Mouse (Mus musculus) thymus, postnatal 36 days (tissue): ENCODE data around the gene Rftn1.

Source experiments
- DNase-seq, 2 experiments: peaks; one replicate each; pipeline ENCODE4 v3.0.0; 2022; ENCODE audit warnings: mixed read lengths in 2 of 2

Rftn1 gene

DNA sequence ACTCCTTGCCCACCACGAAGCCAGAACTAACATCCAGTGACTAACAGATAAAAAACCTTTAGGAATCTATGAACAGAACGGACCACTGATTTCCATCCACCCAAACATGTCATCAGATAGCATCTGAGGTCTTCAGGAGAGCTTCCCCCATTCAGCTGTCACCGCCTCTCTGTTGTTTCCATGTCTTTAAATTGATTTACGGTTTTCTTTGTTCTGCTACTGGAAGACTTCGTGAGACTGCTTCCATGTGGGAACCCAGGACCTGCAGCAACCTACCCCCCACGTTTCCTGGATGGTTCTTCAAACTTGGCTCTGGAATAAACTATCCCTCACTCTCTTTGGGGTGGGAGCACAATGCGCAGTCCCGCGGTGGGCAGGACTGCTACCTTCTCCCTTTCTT lies 175.8 kb downstream of the Rftn1 start:
- DNase-seq, result no peak

DNA sequence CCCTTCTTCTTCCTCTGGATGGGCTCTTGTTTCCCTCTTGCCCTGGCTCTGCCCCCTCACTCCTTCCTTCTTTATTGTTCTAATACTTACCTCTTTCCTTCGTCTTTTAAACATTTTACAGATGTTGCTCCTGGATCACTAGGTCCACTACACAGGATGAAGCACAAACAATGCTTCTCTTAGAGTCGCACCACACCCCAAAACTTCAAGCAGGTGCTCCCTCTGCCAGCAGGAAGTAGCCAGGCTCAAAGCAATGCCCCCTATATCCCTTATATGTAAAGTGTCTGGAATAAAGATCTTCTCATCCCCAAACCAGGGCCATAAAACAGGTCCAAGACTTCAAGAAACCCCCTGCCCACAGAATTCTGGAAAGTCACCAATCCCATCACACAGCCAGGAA lies 176.6 kb downstream of the Rftn1 start:
- DNase-seq, result no peak

DNA sequence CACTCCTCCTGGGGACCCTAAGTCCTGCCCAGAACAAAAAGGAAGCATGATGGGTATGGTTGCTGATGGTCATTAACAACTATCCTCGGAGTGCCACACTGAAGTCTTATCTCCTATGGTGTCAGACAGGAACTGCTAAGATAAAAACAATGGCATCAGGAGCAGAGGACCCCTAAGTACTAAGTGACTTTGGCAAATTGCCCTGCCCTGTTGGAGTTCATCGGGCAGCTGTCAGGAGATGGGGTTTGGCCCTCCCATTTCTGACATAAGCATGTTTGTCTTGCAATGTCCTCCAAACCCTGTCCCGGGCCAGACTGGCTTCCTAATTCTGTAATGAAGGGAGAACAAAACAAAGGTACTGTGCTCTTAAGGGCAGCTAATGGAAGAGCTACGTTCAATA lies 180.4 kb downstream of the Rftn1 start:
- DNase-seq, result no peak

DNA sequence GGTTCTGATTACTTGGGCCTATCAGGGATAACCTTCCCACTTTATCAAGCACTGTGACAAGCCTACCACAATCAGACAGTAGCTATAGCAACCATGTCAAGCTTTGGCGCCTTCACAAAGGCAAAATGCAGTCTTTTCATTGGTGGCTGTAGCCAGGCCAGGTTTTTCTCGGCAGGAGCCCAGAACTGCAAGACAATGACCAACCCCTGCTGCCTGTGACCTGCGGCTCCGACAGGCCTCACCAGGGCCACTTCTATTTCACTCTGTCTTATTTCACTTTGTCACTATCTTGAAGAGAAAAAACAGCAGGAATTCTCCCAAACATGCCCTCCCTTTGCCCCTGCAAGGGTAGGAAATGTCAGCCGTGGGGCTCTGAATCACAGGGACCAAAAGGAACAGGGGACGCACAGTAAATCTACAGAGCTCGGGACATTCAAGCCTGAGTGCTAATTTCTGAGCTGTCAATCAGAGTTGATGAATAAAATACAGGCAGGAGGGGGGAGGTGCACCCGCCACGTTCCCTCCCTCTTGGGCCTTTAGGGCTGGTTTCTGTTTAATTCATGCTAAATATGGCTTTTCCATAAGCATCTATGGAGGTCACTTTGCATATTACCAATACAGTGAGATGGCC lies 183.6 kb downstream of the Rftn1 start:
- no peak for DNase-seq

DNA sequence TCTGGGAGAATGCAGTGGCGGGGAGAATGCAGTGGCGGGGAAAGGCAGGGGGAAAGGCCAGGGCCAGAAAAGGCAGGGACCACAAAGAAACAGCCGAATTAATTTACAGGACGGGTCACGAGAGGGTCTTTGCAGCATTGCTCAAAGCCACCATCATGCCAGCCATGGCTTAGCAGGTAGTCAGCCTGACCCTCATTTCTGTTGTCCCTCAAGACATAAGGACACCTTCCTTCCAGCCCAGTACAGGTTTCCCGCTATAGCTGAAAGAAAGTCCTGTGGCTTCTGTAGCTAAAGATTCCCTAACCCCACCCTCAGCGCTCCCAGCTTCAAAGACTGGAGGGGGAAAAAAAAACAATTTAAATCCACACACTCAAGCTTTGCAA lies 184.1 kb downstream of the Rftn1 start:
- DNase-seq, result no peak

DNA sequence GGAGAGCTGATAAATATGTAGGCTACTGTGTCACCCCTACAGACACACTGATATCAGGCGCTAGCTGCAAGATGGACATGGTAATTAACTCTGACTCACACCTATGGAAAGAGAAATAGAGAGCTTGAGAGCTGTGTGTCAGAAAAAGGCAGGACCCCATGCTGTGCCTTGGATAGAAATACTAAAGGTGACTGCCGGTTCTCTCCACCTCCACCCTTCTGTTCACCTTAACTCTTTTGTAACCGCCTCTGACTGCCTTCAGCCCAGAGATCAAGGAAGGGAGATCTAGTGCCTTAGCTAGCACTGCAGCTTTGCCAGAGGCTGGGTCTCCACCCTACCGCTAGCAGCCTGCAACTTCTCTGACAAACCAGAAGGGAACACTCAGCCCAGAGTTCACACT lies 187.3 kb downstream of the Rftn1 start:
- no peak for DNase-seq

DNA sequence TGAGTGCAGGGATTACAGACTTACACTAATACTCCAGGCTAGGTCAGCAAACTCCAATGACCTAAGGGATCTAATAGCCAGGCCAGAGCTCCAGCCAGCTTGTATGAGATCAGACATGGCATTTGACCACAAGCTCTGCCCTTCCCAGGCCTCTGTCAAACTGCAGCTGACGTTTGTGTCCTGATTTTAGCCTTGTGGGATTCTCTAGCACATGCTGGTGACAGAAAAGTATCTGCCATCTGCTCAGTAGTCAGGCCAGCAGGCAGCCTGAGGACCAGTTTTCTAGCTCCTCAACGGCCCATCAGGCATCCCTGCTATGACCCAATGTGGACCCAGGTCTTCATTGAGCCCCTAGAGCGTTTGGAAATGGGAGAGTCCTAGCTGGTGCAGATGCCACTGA lies 188.3 kb downstream of the Rftn1 start:
- DNase-seq, result no peak

DNA sequence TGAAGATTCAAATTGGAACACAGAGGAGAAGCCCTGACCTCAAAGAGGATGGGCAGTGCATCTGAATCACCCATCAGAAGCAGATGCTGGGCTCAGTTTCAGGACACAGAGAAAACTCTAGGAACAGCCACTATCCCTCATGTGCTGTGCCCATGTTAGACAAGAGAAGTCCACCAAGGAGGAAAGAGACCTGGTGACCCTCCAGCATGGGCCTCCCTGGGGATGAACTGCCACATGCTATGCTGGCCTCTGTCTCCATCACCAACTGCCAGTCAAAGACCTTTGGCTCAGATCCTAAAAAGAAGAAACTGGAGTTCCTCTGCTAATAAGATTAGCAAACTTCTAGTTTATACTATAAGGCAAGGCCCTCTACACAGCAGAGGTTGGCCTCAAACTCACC lies 188.7 kb downstream of the Rftn1 start:
- no peak for DNase-seq

DNA sequence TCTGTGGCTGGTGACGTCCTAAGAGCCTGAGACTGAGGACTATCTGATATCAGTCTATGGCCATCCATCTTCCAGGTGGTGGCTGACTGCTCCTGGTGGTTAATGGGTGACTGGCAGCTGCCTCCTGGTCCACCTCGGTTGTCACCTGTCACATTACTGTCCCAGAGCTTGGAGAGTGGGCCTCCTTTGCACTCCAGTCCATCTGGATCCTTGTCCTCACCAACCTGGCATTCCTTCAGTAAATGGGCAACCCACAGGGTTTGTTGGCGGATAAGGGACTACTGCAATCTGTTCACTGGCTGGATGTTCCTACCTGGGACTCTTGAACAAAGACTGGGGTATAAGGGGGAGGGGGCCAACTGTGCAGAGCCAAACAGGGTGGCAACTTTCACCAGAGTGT lies 189.9 kb downstream of the Rftn1 start:
- no peak for DNase-seq

DNA sequence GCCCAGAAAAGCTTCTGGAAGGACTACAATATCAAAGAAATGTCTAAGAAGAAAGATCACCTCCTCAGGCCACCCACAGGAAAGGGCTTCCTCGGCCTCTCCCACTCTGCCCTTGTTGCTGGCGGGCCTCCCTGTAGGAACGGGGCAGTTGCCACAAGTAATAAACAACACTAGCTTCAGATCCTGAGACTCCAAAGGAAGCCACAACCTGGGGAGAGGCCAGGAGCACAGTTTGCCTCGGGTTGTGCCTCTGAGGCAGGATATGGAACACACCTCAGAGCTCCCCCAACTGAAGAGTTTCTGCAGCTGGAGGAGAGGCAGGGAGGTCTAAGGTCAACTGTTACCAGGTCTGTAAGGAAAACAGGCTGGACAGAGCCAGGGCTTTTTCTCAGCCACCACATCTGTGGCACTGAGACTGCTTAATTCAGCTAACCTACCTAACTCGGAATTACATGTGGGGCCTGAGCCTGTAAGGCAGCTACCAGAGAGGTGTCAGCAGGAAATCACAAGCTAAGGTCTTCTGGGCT lies 193.8 kb downstream of the Rftn1 start:
- no peak for DNase-seq

DNA sequence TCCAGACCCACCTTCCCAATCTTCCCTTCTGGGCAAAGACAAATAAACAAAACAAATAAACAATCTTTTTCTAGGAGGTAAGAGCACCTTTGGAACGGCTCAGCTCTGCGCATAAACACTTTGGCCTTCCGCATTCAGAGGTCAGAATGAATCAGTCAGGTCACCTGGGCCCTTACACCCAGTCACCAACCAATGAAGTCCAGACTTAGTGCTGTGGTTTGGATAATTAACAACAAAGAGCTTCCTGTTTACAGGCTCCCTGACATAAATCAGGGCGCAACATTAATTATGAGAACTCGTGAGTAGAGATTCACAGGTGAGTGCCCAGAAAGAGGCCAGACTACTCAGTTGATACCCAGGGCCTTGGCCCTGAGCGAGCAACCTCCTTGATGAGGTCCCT lies 194.4 kb downstream of the Rftn1 start:
- no peak for DNase-seq

DNA sequence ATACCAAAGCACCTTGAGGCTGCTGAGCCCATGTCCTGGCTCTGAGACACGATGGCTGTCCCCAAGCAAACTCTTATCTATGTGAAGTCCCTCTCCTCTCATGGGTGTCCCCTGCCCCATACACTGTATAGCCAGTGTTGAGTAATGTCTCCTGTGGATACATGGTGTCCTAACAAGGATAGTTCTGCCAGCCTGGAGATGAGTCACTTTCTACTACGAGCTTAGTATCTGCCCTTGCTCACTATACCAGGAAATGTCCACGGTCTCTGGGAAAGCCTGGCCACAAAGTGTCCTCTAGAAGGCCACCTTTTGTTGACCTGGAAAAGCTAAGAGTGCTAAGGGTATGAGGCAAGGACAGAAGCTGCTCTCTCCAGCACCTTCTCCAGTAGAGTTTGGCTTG lies 195.2 kb downstream of the Rftn1 start:
- DNase-seq, result no peak

DNA sequence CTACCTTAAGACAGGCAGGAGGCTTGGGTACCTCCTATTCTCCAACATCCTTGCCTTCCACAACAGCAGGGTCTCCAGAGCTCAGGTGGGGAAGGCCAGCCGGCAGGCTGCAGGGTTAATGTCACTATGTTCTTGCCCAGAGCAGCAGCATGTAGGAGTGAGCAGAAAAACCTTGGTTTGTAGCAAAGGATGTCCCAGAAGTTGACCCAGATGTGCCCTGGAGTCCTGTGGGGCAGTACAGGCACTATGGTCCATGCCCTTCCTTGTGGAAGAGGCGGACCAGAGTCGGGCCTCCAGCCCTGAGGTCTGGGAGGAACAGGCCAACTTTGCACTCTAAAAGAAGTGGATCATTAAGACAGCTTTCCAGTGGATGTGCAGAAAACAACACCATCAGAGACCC lies 196.8 kb downstream of the Rftn1 start:
- no peak for DNase-seq

DNA sequence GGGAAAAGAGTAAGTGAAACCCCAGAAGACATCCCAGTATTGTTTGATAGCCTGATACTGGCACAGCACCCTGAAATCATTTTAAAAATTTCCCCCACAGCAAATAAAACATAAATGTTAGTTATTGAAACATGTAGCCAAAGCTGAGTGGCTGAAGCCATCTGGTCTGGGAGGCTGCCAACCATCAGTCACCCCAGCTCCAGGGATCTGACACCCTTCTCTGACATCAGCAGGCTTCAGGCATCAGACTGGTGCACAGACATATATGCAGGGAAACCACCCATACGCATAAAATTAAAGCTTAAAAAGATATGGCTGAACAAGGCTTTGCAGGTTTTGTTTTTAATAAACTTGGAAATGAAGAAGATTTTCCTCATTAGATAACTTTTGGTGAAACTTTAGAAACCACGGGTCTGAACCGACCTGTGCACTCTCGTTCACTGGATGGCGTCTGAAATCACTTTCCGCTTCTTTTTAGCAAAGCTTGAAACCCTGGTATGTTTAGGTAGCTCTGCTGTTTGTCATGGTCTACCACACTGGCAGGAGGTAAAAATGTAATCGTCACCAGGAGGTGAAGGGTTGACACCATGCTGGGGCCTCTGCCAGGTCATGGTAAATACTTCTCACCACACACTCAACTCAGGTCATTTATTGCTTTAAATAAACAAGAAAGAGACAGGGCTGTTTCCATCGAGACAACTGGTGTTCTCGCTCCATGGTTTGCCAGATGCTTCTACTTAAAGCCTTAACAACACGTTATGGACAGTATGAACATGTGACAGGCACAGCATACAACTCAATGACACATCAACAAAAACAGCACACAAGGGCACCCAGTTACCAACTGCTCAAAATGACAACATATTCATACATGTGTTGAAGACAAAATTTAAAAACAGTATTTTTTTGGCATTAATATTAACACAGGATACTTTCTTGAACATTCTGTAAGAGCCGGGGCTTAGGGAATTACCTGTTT lies 197.6 kb downstream of the Rftn1 start:
- no peak for DNase-seq

DNA sequence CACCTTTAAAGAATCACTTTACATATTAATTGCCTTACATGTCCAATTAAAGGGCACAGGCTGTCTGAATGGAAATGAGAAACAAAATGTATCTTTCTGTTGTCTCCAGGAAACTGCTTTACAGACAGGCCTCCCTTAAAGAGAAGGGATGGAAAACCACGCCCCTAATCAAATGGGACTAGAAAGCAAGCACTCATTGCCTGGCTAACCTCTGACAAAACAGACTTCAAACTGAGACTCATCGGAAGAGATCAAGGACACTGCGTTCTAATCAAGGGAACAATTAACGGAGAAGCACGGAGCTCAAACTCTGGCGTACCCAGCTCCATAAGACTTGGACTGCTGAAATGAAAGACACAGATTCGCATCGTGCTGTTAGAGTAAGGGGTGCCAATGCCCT lies 200.9 kb downstream of the Rftn1 start:
- no peak for DNase-seq

DNA sequence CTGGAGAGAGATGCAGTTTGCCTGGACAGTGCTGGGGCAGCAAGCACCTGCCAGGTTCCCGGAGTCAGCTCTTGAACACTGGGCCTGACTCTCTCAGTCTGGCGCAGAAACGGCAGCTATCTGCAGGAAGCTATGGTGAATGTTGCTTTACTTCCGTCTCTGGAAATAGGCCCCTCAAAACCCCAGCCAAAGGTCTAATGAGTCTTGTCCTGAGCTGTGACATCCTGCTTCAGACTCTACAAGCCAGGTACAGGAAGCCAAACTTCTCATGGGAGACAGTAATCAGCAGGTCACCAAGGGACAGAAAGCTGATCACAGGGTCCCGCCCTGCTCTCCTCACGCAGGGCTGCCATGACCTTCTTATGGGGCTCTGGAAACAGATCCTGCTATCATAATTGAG lies 203.4 kb downstream of the Rftn1 start:
- DNase-seq, result no peak

DNA sequence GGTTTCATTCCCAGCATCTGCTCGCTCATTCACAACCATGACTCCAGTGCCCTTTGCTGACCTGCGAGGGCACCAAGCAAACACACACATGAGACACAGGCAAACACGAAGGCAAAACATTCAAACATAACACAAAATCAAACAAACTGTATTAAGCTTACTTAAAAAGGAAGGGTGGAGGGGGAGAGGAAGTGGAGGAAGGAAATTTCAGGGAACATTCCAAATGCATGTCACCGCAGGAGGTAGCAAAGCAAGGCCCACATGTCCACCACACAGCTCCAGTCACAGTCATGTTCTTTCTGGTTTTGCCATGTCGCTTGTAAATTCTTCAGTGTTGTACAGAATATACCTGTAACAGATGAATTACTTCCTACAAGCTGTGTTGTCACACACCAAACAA lies 207.0 kb downstream of the Rftn1 start:
- no peak for DNase-seq

DNA sequence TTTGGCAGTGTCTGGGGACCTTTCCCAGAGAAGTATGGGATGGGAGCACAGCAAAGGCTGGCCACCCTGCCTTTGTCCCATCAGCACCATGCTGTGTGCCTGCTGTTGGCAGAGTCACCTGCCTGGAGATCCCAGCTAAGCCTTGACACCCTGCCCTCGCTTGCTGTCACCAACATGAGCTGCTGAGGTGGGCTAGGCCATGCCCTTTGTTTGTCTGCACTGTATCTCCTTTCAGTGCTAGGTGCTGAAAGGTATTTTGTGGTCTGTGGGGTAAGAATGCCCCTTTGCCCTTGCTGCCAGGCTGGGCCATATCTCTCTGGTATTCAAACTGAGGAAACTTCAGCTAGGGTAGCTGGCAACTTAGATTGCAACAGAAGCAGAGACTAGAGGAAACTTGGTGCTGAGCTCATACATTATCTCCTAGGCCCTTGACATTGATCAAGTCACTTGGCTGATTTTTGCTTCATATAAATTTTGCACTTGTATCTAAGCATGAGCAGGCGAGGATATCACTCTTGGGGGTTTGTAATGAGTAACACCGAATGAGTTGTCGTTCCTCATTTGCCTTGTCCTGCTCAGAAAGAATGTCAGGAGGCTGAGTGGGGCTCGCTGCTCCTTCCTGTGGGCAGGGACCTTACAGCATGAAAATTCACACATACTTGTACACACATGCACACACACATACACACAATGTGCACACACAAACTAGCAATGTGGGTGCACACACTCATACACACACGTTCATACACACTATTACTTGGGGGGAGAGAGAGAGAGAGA lies 207.7 kb downstream of the Rftn1 start:
- DNase-seq, result no peak

DNA sequence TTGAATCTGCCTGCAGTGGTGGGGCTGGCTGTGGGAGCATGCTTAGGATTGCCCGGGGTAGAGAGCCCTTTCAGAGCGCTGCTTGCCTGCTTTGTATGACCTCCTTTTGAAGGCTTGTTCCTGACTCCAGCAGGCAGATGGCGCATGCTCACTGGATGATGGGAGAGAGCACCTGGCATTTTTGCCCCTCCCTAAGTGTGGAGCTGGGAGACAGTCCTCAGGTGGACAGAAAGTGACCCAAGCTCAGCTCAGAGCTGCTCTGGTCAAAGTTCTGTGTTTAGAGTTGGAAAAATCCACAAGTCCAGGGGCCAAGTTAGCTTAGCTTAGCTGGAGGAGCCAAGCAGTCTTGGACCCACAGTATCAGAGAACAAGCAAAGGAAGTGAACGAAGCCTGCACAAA lies 208.9 kb downstream of the Rftn1 start:
- no peak for DNase-seq

DNA sequence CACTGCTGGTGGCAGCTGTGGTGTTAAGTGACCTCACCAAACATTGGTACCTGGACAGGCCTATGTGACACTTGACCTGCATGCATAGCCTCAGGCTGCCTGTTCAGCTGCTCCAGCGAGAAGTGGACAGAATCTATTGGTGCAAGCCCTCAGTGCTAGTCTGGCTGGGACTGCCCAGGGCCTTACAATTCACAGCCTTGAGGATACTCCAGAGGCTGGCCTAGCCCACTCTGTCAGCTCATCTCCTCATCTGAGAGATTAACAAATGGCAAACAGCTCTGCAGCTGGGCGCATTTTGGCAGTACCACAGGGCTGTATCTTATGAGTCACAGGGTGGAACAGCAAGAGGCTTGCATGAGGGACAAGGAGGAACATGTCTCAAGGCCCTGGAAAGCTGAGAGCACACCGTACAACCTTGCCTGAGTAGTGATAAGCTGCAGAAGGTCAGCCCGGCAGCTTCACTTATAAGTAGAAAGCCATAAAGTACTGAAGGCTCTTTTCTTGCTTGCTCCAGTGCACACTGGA lies 210.7 kb downstream of the Rftn1 start:
- DNase-seq, result no peak

DNA sequence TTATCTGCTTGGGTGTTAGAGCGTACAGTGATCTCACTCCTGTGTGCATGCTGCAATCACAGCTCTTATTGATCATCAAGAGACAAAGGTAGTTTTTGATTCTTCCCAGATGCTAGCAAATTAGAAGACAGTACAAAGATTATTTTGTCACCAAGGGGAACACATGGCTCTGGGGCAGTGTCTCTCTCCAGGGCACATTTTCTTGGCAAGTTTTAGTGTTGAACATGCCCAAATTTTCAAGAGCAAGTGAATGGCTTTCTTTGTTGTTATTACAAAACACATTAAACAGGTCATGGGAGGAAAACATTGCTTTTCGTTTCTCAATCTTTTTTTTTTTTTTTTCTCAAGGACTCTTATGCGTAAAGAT lies 213.1 kb downstream of the Rftn1 start:
- no peak for DNase-seq

DNA sequence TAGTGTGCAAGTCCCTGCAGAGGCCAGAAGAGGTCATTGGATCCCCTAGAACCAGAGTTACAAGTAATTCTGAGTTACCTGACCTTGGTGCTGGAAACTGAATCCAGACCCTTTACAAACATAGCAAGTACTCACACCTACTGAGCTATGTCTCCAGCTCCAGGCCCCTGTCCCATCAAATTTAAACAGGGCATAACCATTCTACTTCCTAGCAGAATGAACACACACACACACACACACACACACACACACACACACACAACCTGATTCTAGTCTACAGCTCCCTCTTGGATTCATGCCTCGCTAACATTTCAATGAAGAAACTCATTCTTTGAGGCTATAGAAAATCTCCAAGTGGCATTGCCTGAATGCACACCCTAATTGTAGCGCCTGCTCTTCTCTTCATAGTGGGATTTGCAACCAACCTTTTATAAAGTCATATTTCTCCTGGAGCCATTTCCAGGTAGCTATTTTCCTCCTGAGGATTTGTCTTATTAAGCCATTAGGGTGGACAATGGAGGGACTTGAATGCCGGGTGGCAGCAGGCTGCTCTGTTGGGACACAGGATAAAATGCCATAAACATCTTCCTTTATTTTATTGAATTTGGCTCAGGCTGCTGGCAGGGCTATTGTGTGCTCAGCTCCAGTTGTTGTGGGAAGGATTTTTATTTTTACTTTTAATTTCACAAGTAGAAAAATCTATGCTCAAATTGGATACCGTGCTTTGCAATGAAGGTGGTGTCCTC lies 213.6 kb downstream of the Rftn1 start:
- DNase-seq, result no peak

DNA sequence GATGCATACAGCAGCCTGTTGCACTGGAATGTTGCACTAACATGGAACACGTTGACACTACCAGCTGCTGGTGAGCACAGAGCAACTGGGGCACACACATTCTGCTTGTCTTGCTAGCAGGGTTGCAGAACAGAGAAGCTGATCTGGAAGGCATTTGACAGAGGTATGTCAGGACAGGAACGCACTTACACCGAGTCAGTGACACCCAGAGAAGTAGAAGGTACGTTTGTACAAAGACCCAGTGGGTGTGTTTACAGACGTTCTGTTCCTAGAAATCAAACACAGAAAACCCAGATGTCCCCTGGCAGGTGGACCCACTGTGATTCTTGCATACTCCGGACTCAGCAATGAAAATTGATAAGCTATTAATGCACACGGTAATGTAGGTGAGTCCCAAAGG lies 215.0 kb downstream of the Rftn1 start:
- DNase-seq, result no peak
